Mouse (Mus musculus) forebrain, embryonic 12.5 days (tissue): ENCODE data around the gene Exph5. TPM values are rescaled to one million over a fixed set of nuclear protein-coding genes. Genes with fewer than 3 reads are reported as not detected.

ENCODE experiments used
- ATAC-seq: fragments of 200-750 bp; cut with Nextera tagmentation; 2 replicates; pipeline ENCODE4 v1.8.0; 2017; ENCODE audit warnings: moderate TSS enrichment; ENCODE audit not compliant: low FRiP score
- H3K27ac ChIP-seq: fragments of 300-500 bp; sonication (generic); 2 replicates; pipeline ENCODE4 v1.5.1; 2016; ENCODE audit warnings: mild to moderate bottlenecking
- H3K27me3 ChIP-seq: fragments of 300-500 bp; sonication (generic); 2 replicates; pipeline ENCODE4 v1.6.1; 2016; ENCODE audit warnings: mild to moderate bottlenecking
- H3K36me3 ChIP-seq: fragments of 300-500 bp; sonication (generic); replicated peaks from 2 replicates; pipeline ENCODE4 v1.6.1; 2016; ENCODE audit warnings: mild to moderate bottlenecking
- H3K4me1 ChIP-seq: fragments of 300-500 bp; sonication (generic); 2 replicates; pipeline ENCODE4 v1.6.1; 2016
- H3K4me2 ChIP-seq: fragments of 300-500 bp; sonication (generic); 2 replicates; pipeline ENCODE4 v1.6.1; 2016; ENCODE audit warnings: mild to moderate bottlenecking, moderate library complexity
- H3K4me3 ChIP-seq: fragments of 300-500 bp; sonication (generic); replicated peaks from 2 replicates; pipeline ENCODE4 v1.5.1; 2016; ENCODE audit warnings: mild to moderate bottlenecking
- H3K9ac ChIP-seq: fragments of 300-500 bp; sonication (generic); 2 replicates; pipeline ENCODE4 v1.6.1; 2016; ENCODE audit warnings: mild to moderate bottlenecking
- H3K9me3 ChIP-seq: fragments of 300-500 bp; sonication (generic); 2 replicates; pipeline ENCODE4 v1.6.1; 2016
- WGBS: fragments of 180-500 bp; shearing (Covaris S2); methylation state at CpG from one replicate; pipeline ENCODE4 v1.1.7; 2016; 5-methylcytosine and 5-hydroxymethylcytosine counted together
- polyA plus RNA-seq: library from polyadenylated mRNA; unstranded; fragments of >200 nt; fragmentation: Nextera tagmentation; extraction: Ambion mirVana; gene quantifications from 2 replicates; pipeline ENCODE4 v1.2.1, GENCODE M21; 2016

Exph5 gene
- polyA plus RNA-seq, 1 experiment from 2014 or later: 0.36 TPM

- no peak overlapping the region for H3K4me2 ChIP-seq
- peaks cover 6% of the 10 kb centered on the region; the same call in 1 of the 2 replicates for H3K27me3 ChIP-seq
- H3K36me3 ChIP-seq: no peaks in the 10 kb centered on the region
- no peak overlapping the region for H3K9ac ChIP-seq
- ATAC-seq: no peak
- H3K9me3 ChIP-seq: no peaks in the 10 kb centered on the region
- no peak overlapping the region for H3K27ac ChIP-seq
- 86% methylated on average over 3 of the region's 3 CpGs for WGBS
- no peak overlapping the region for H3K4me3 ChIP-seq
- no peaks in the 10 kb centered on the region for H3K4me1 ChIP-seq
Measured at GRCm38 (mm10) chr9:53378171-53378570, 76.7 kb downstream of the Exph5 start.

- peaks cover 7% of the 10 kb centered on the region; the same call in 1 of the 2 replicates for H3K27me3 ChIP-seq
- no peaks in the 10 kb centered on the region for H3K36me3 ChIP-seq
- 90% methylated on average over 2 of the region's 2 CpGs for WGBS
- no peak overlapping the region for H3K9ac ChIP-seq
- no peak overlapping the region for H3K27ac ChIP-seq
- no peak overlapping the region for H3K4me2 ChIP-seq
- ATAC-seq: no peak
- no peaks in the 10 kb centered on the region for H3K9me3 ChIP-seq
- H3K4me1 ChIP-seq: 0 out of 2 replicates have a peak, but pooled peaks cover 7% of the 10 kb centered on the region
- H3K4me3 ChIP-seq: no peak overlapping the region
Measured at GRCm38 (mm10) chr9:53380595-53380994, 79.1 kb downstream of the Exph5 start.

- no peaks in the 10 kb centered on the region for H3K36me3 ChIP-seq
- H3K9me3 ChIP-seq: no peaks in the 10 kb centered on the region
- H3K4me2 ChIP-seq: no peak overlapping the region
- 81% methylated on average over 5 of the region's 5 CpGs for WGBS
- H3K9ac ChIP-seq: no peak overlapping the region
- 0 out of 2 replicates have a peak, but pooled peaks cover 7% of the 10 kb centered on the region for H3K4me1 ChIP-seq
- no peak for ATAC-seq
- no peak overlapping the region for H3K27ac ChIP-seq
- no peak overlapping the region for H3K4me3 ChIP-seq
- H3K27me3 ChIP-seq: peaks cover 7% of the 10 kb centered on the region; the same call in 1 of the 2 replicates
Measured at GRCm38 (mm10) chr9:53381113-53381615, 79.7 kb downstream of the Exph5 start.

- no peaks in the 10 kb centered on the region for H3K36me3 ChIP-seq
- H3K27ac ChIP-seq: peak within 1 kb of the TSS; percentile 80
- peak within 1 kb of the TSS; percentile 85 for H3K9ac ChIP-seq
- H3K4me2 ChIP-seq: peak within 1 kb of the TSS; percentile 97
- no peaks in the 10 kb centered on the region for H3K9me3 ChIP-seq
- peak within 1 kb of the TSS; percentile 75 for H3K4me3 ChIP-seq
- H3K4me1 ChIP-seq: 0 out of 2 replicates have a peak, but pooled peaks cover 7% of the 10 kb centered on the region
- peaks cover 7% of the 10 kb centered on the region; the same call in 1 of the 2 replicates for H3K27me3 ChIP-seq
- under 1% methylated on average over 64 of the region's 75 CpGs for WGBS
- peak; percentile 94 for ATAC-seq
Measured at GRCm38 (mm10) chr9:53383951-53384866, 82.7 kb downstream of the Exph5 start, which contains the start of gene Kdelc2. TSS of gene Kdelc2 (plus strand) at chr9:53384025.

- WGBS: 11% methylated on average over 8 of the region's 8 CpGs
Measured at GRCm38 (mm10) chr9:53384873-53385272, 83.4 kb downstream of the Exph5 start.

GRCm38 (mm10) chr9:53387431-53387830, 86.0 kb downstream of the Exph5 start:
- Histone ChIP-seq H3K27me3 (peaks cover 7% of the 10 kb centered on the region; the same call in 1 of the 2 replicates), H3K9me3 (no peaks in the 10 kb centered on the region), H3K4me2 (no peak overlapping the region), H3K9ac (no peak overlapping the region), H3K36me3 (no peaks in the 10 kb centered on the region), H3K4me1 (0 out of 2 replicates have a peak, but pooled peaks cover 7% of the 10 kb centered on the region), H3K27ac (no peak overlapping the region), H3K4me3 (no peak overlapping the region)
- no peak for ATAC-seq
- WGBS: 61% methylated on average over 2 of the region's 2 CpGs

More at GRCm38 (mm10) chr9:53384873-53385272, 83.4 kb downstream of the Exph5 start:
- H3K27ac ChIP-seq: peak overlapping the region; percentile 80
- H3K4me2 ChIP-seq: peak overlapping the region; percentile 97
- no peaks in the 10 kb centered on the region for H3K36me3 ChIP-seq
- peak; percentile 34; the same call in 1 of the 2 replicates for ATAC-seq
- H3K9me3 ChIP-seq: no peaks in the 10 kb centered on the region
- H3K4me1 ChIP-seq: 0 out of 2 replicates have a peak, but pooled peaks cover 7% of the 10 kb centered on the region
- peak overlapping the region; percentile 85 for H3K9ac ChIP-seq
- peaks cover 7% of the 10 kb centered on the region; the same call in 1 of the 2 replicates for H3K27me3 ChIP-seq
- peak overlapping the region; percentile 75 for H3K4me3 ChIP-seq

GRCm38 (mm10) chr9:53389109-53389508, 87.6 kb downstream of the Exph5 start:
- no peak overlapping the region for H3K9ac ChIP-seq
- no peak for ATAC-seq
- 0 out of 2 replicates have a peak, but pooled peaks cover 7% of the 10 kb centered on the region for H3K4me1 ChIP-seq
- no peak overlapping the region for H3K4me2 ChIP-seq
- no peaks in the 10 kb centered on the region for H3K36me3 ChIP-seq
- no peak overlapping the region for H3K27ac ChIP-seq
- no peak overlapping the region for H3K4me3 ChIP-seq
- H3K9me3 ChIP-seq: no peaks in the 10 kb centered on the region
- 91% methylated on average over 3 of the region's 3 CpGs for WGBS
- H3K27me3 ChIP-seq: no peaks in the 10 kb centered on the region

- Histone ChIP-seq H3K27ac (no peak overlapping the region), H3K27me3 (no peaks in the 10 kb centered on the region), H3K4me2 (no peak overlapping the region), H3K4me1 (0 out of 2 replicates have a peak, but pooled peaks cover 2% of the 10 kb centered on the region), H3K4me3 (no peak overlapping the region), H3K9me3 (no peaks in the 10 kb centered on the region), H3K9ac (no peak overlapping the region), H3K36me3 (no peaks in the 10 kb centered on the region)
- WGBS: 88% methylated on average over 7 of the region's 7 CpGs
- no peak for ATAC-seq
Measured at GRCm38 (mm10) chr9:53390136-53390535, 88.7 kb downstream of the Exph5 start.

GRCm38 (mm10) chr9:53397685-53398387, 96.4 kb downstream of the Exph5 start:
- Histone ChIP-seq H3K4me2 (no peak overlapping the region), H3K27me3 (no peaks in the 10 kb centered on the region), H3K27ac (no peak overlapping the region), H3K9me3 (no peaks in the 10 kb centered on the region), H3K4me3 (no peak overlapping the region), H3K36me3 (no peaks in the 10 kb centered on the region), H3K4me1 (0 out of 2 replicates have a peak, but pooled peaks cover 8% of the 10 kb centered on the region), H3K9ac (no peak overlapping the region)
- ATAC-seq: no peak
- 79% methylated on average over 13 of the region's 13 CpGs for WGBS

GRCm38 (mm10) chr9:53398388-53398700, 96.9 kb downstream of the Exph5 start:
- Histone ChIP-seq H3K27me3 (no peaks in the 10 kb centered on the region), H3K4me2 (no peak overlapping the region), H3K9ac (no peak overlapping the region), H3K9me3 (no peaks in the 10 kb centered on the region), H3K36me3 (no peaks in the 10 kb centered on the region), H3K27ac (no peak overlapping the region), H3K4me3 (no peak overlapping the region), H3K4me1 (0 out of 2 replicates have a peak, but pooled peaks cover 10% of the 10 kb centered on the region)
- no peak for ATAC-seq
- 14% methylated on average over 5 of the region's 5 CpGs for WGBS

- Histone ChIP-seq H3K9me3 (no peaks in the 10 kb centered on the region), H3K4me2 (no peak overlapping the region), H3K4me3 (no peak overlapping the region), H3K27ac (no peak overlapping the region), H3K9ac (no peak overlapping the region), H3K4me1 (peaks cover 12% of the 10 kb centered on the region; the same call in 1 of the 2 replicates), H3K36me3 (no peaks in the 10 kb centered on the region), H3K27me3 (no peaks in the 10 kb centered on the region)
- 93% methylated on average over 8 of the region's 8 CpGs for WGBS
- no peak for ATAC-seq
Measured at GRCm38 (mm10) chr9:53399537-53399936, 98.1 kb downstream of the Exph5 start.

- H3K4me2 ChIP-seq: no peak overlapping the region
- 85% methylated on average over 4 of the region's 4 CpGs for WGBS
- H3K27me3 ChIP-seq: no peaks in the 10 kb centered on the region
- no peaks in the 10 kb centered on the region for H3K36me3 ChIP-seq
- no peak overlapping the region for H3K4me3 ChIP-seq
- no peak overlapping the region for H3K9ac ChIP-seq
- H3K9me3 ChIP-seq: no peaks in the 10 kb centered on the region
- no peak overlapping the region for H3K27ac ChIP-seq
- H3K4me1 ChIP-seq: peaks cover 23% of the 10 kb centered on the region
- ATAC-seq: no peak
Measured at GRCm38 (mm10) chr9:53400696-53401095, 99.2 kb downstream of the Exph5 start.
